Mouse (Mus musculus) intestine, postnatal 0 days (tissue): ENCODE results near the gene Chrnb1. TPM values are rescaled to one million over a fixed set of nuclear protein-coding genes. Genes with fewer than 3 reads are reported as not detected.

Experiments
- ATAC-seq: fragments of 200-750 bp; cut with Nextera tagmentation; 2 replicates; pipeline ENCODE4 v1.8.0; 2017; ENCODE audit warnings: mild to moderate bottlenecking, moderate TSS enrichment, moderate library complexity
- H3K27ac ChIP-seq: fragments of 300-500 bp; sonication (generic); 2 replicates; pipeline ENCODE4 v1.5.1; 2014; ENCODE audit warnings: mild to moderate bottlenecking, low read depth, low read length, moderate library complexity
- H3K27me3 ChIP-seq: fragments of 300-500 bp; sonication (generic); replicated peaks from 2 replicates; pipeline ENCODE4 v1.6.1; 2014; ENCODE audit warnings: low read length, mixed read lengths; ENCODE audit not compliant: control insufficient read depth, insufficient read depth
- H3K36me3 ChIP-seq: fragments of 300-500 bp; sonication (generic); 2 replicates; pipeline ENCODE4 v1.6.1; 2014; ENCODE audit warnings: mild to moderate bottlenecking, moderate library complexity; ENCODE audit not compliant: control insufficient read depth, insufficient read depth
- H3K4me1 ChIP-seq: fragments of 300-500 bp; sonication (generic); replicated peaks from 2 replicates; pipeline ENCODE4 v1.6.1; 2014; ENCODE audit warnings: antibody characterized with exemption, low read length, mixed read lengths; ENCODE audit not compliant: control insufficient read depth, insufficient read depth
- H3K4me2 ChIP-seq: fragments of 300-500 bp; sonication (generic); replicated peaks from 2 replicates; pipeline ENCODE4 v1.6.1; 2014; ENCODE audit warnings: low read depth, mild to moderate bottlenecking, moderate library complexity
- H3K4me3 ChIP-seq: fragments of 300-500 bp; sonication (generic); 2 replicates; pipeline ENCODE4 v1.5.1; 2014; ENCODE audit warnings: low read depth, low read length
- H3K9ac ChIP-seq: fragments of 300-500 bp; sonication (generic); 2 replicates; pipeline ENCODE4 v1.6.1; 2014; ENCODE audit warnings: mild to moderate bottlenecking, low read depth, low read length
- H3K9me3 ChIP-seq: fragments of 300-500 bp; sonication (generic); 2 replicates; pipeline ENCODE4 v1.6.1; 2016; ENCODE audit warnings: mixed run types; ENCODE audit not compliant: control insufficient read depth
- CTCF ChIP-seq: sonication (generic); IDR thresholded peaks from 2 replicates; pipeline ENCODE4 v1.5.1; 2016; ENCODE audit warnings: low read depth, mild to moderate bottlenecking, control low read depth, antibody characterized with exemption, moderate library complexity
- WGBS: fragments of 180-500 bp; shearing (Covaris S2); extraction: QIAGEN DNeasy Blood & Tissue Kit; methylation state at CpG from one replicate; pipeline ENCODE4 v1.1.7; 2014; 5-methylcytosine and 5-hydroxymethylcytosine counted together
- polyA plus RNA-seq: library from polyadenylated mRNA; unstranded; fragments of >200 nt; fragmentation: Nextera tagmentation; extraction: Ambion mirVana; gene quantifications from 2 replicates; pipeline ENCODE4 v1.2.1, GENCODE M21; 2015

Chrnb1 gene
- polyA plus RNA-seq, result 2.4 and 2.8 TPM in 2 replicates

DNA sequence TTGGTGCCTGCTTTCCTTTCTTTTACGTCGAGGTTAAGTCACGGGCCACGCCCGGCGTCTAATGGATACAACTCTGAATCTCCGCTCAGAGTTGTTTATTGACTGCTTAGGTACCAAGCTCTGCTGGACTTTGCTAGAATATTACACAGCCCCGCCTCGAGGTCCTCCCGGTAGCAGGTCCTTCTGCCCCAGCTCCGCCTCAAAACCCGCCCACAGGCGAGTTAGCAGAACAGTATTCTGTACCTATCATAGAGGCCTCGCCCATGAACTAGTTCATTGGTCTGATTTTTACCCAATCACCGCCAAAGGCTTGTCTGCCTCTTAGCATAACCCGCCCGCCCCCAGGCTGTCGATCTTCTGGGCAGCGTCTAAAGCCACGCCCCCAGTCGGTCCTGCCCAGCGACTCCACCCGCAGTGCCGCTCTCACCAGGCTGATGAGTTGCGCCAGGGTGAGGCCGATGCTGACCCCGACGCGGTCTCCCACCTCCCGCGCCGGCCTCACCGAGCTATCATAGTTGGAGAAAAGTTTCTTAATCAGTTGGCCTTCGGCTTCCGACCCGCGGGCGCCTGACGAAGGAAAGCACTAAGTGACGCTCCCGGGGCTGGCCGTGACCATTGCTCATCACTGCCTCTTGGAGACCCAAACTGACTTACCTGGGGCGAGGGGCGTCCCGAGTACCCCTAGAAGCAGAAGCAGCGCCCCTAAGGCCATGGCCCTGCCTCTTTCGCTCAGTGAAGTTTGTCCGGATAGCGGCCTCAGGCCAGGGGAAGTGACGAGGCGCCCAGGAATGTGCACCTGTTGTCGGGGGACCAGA, at the start of gene Chrnb1:
Gene Chrnb1 (minus strand): TSS at position 776 of the 815 bp plus-strand sequence.
- 1% methylated on average over 51 of the region's 52 CpGs for WGBS
- peak; percentile 98 for ATAC-seq
- H3K27ac ChIP-seq, result no peak within 1 kb of the TSS

DNA sequence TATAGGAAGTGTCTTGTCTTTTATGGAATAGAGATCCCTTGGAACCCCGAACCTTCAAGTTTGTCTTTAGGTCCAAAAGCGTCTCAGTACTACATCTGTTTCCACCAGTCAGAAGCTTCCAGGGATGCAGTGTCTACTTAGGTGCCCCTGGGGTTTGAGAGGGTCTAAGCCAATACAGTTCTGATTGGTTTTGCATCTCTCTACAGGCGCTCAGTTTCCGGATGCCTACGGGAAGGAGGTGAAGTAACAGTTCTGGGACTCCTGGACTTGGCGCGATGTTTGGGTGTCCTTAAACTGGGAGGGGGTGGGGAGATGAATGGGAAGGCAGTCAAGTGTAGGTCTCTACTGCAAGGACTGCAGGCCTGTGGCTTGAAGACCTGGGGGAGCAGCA, 43.0 kb upstream of the Chrnb1 start:
- Histone ChIP-seq H3K4me3 (peak overlapping the region; percentile 77), H3K27ac (peak overlapping the region; percentile 80), H3K27me3 (peaks cover 15% of the 10 kb centered on the region; the same call in 1 of the 2 replicates), H3K4me2 (peak overlapping the region; percentile 98), H3K9me3 (no peaks in the 10 kb centered on the region), H3K9ac (peak overlapping the region; percentile 79), H3K36me3 (no peaks in the 10 kb centered on the region), H3K4me1 (no peaks in the 10 kb centered on the region)
- TF ChIP-seq CTCF, result no peak
- 1% methylated on average over 7 of the region's 7 CpGs for WGBS
- ATAC-seq, result peak; percentile 1; the same call in 1 of the 2 replicates

More for the DNA sequence above, at the start of gene Chrnb1:
- peak within 1 kb of the TSS; percentile 31 for H3K9ac ChIP-seq
- H3K4me1 ChIP-seq, result 0 out of 2 replicates have a peak, but pooled peaks cover 5% of the 10 kb centered on the region
- H3K4me2 ChIP-seq, result peak within 1 kb of the TSS; percentile 97
- H3K9me3 ChIP-seq, result no peaks in the 10 kb centered on the region
- H3K36me3 ChIP-seq, result no peaks in the 10 kb centered on the region
- TF ChIP-seq CTCF, result peak; percentile 30
- peaks cover 3% of the 10 kb centered on the region; the same call in 1 of the 2 replicates for H3K27me3 ChIP-seq
- peak within 1 kb of the TSS; percentile 48 for H3K4me3 ChIP-seq

DNA sequence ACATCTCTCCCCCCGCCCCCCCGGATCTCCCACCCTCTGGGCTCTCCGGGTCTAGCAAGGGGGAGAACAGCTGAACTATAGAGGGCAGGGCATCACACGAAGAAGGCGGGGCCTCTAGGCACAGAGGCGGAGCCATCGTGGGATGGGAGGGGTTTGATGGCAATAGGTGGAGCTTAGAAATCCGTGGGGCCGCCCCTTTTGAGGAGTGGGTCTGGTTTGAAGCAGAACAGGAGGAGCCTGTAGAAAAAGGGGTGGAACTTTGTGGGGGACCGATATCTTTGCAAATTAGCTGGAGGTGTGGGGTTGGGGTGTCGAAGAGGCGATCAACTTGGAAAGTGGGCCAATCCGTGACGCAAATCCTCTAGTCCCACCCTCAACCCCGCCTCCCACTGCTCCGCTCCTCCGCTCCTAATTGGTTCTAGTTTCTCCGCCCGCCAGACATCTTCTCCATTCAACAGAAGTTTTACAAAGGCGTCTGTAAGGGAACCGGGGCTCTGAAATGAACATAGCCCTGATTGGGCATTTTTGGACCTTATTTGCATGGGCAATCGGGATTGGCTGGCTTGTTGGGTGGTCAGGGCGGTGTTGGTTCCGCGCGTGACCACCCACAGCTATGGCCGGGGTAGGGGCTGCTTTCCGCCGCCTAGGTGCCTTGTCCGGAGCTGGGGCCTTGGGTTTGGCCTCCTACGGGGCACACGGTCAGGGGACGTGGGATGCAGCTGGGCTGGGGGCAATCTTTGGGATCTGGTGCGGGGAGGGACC, 42.4 kb upstream of the Chrnb1 start, which contains the start of gene Tmem256:
Gene Tmem256 (plus strand): TSS at position 563 of the 762 bp plus-strand sequence.
- peak within 1 kb of the TSS; percentile 80 for H3K27ac ChIP-seq
- H3K4me3 ChIP-seq, result peak within 1 kb of the TSS; percentile 77
- no peaks in the 10 kb centered on the region for H3K36me3 ChIP-seq
- under 1% methylated on average over 34 of the region's 34 CpGs for WGBS
- peak within 1 kb of the TSS; percentile 98 for H3K4me2 ChIP-seq
- ATAC-seq, result peak; percentile 94
- H3K27me3 ChIP-seq, result peaks cover 15% of the 10 kb centered on the region; the same call in 1 of the 2 replicates
- TF ChIP-seq CTCF, result no peak; the same call in 1 of the 2 replicates
- peak within 1 kb of the TSS; percentile 79 for H3K9ac ChIP-seq
- H3K9me3 ChIP-seq, result no peaks in the 10 kb centered on the region
- no peaks in the 10 kb centered on the region for H3K4me1 ChIP-seq

DNA sequence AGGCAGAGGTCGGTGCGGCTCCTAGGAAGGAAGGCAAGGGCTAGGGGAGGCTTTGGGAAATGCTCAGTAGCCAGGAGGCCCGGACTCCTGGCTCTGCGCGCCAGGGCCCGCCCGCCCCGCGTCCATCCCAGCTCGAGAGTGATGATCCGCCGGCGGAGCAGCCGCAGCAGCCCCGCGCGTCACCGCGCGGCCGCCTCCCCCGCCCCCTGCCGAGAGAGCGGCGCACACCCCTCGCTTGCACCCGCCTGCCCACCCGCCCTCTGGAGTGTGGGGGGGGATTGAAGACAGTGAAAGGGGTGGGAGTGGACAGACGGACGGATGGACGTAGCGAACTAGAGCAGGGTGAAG, 41.8 kb upstream of the Chrnb1 start, which contains the start of gene Nlgn2:
Gene Nlgn2 (minus strand): TSS at position 181 of the 348 bp plus-strand sequence.
- Histone ChIP-seq H3K9ac (peak within 1 kb of the TSS; percentile 79), H3K9me3 (no peaks in the 10 kb centered on the region), H3K36me3 (no peaks in the 10 kb centered on the region), H3K4me2 (peak within 1 kb of the TSS; percentile 98), H3K4me1 (no peaks in the 10 kb centered on the region), H3K27ac (peak within 1 kb of the TSS; percentile 80), H3K27me3 (peaks cover 15% of the 10 kb centered on the region; the same call in 1 of the 2 replicates), H3K4me3 (peak within 1 kb of the TSS; percentile 77)
- TF ChIP-seq CTCF, result peak; percentile 43
- ATAC-seq, result peak; percentile 44
- WGBS, result 2% methylated on average over 16 of the region's 32 CpGs

DNA sequence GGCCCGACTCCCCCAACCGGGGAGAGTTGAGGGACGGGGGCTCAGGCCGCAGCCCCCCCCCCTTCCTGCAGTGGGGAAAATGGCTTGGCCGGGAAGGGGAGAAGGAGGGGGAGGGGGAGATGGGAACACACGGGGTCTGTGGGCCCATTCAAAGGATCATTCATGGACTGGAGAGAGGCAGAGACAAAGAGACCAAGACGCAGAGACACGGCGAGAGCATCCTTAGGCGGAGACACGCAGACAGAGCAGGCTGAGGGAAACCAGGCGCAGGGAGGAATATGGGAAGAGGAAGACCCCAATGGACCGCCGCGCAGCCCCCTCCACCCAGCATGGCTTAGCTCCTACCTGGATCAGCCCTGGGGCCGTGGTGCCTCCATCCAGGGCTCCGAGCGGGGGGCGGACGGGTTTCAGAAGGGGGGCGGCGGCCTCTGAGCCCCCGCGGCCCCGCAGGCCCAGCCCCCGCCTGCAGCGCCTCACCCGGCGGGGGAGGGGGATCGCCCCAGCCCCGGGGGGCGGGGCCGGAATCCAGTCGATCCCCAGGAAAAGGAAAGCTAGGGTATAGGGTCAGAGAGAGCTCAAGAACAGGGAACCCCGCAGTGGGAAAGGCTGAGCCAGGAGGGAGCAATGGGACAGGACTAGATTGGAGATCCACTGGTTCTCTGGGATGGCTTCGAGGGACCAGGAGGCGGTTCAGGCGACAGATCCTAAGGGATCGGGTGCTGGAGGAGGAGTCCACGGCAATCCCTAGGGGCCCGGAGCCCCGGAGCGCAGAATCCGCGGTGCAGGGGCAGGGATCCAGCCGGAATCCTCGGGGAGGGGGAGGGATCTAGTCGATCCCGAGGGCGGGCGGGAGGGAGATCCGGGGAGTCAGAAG, 41.2 kb upstream of the Chrnb1 start:
- Histone ChIP-seq H3K9me3 (no peaks in the 10 kb centered on the region), H3K4me3 (peak overlapping the region; percentile 77), H3K36me3 (no peaks in the 10 kb centered on the region), H3K4me2 (peak overlapping the region; percentile 98), H3K9ac (peak overlapping the region; percentile 59), H3K27ac (peak overlapping the region; percentile 37), H3K4me1 (no peaks in the 10 kb centered on the region), H3K27me3 (peaks cover 15% of the 10 kb centered on the region; the same call in 1 of the 2 replicates)
- no peak for TF ChIP-seq CTCF
- ATAC-seq, result no peak
- WGBS, result 3% methylated on average over 41 of the region's 52 CpGs
